Mouse (Mus musculus): ENCODE results near the gene Suz12. TPM values are rescaled to one million over a fixed set of nuclear protein-coding genes. Genes with fewer than 3 reads are reported as not detected.

Gene Suz12
- polyA plus RNA-seq, 1 experiment from 2014 or later: 19.6 TPM

DNA sequence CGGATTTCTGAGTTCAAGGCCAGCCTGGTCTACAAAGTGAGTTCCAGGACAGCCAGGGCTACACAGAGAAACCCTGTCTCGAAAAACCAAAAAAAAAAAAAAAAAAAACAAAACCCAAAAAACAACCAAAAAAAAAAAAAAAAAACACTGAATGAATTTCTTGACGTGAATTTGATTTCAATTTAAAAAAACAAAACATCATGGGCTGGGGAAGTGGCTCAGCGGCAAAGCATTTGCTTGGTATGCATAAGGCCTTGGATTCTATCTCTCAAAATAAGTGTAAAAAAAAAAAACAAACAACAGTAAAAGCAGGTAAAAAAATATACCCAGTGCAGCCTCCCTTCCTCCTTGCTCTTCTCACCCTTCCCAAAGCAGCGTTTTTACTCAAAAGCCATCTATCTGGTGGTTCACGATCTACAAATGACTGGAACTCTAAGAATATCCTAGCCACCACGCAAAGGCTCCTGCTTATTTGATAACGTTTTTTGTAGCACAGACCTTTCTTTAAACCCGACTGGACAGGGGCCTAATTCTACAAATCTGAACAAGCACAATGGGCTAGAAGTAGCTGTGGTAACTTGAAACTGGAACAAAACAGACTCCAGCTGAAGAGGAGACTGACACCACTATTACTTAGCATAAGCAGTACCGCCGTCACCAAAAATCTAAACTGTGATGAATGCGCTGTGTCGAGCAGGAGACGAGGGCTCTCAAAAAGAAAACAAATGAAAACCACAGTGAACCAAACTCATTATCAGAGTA lies 85.1 kb downstream of the Suz12 start:
- WGBS (ENCODE audit: missing documents): 17% methylated on average over 12 of the region's 14 CpGs
- Histone ChIP-seq H3K36me3 (ENCODE audit: inconsistent target) (0 out of 2 replicates have a peak, but pooled peaks cover 4% of the 10 kb centered on the region), H3K27ac (peak overlapping the region; percentile 74), H3K4me3 (ENCODE audit: inconsistent target) (peak overlapping the region; percentile 81), H3K79me2 (ENCODE audit: inconsistent target) (peaks cover 74% of the 10 kb centered on the region)

DNA sequence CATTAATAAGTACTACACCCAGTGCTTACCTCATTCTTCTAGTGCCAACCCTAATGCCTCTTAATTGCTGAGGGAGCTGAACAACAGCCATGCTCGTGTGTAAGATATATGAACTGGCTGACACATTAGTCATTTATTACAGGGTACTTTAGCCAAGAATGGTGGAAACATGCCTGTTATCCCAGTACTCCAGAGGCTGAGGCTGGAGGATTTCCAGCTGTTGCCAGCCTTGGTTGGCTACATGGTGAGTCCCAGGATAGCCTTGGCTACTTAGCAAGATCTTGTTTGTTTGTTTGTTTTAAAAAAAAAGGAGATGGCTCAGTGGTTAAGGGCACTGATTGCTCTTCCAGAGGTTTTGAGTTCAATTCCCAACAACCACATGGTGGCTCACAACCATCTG lies 85.9 kb downstream of the Suz12 start:
- Histone ChIP-seq H3K4me3 (ENCODE audit: inconsistent target) (peak overlapping the region; percentile 81), H3K36me3 (ENCODE audit: inconsistent target) (0 out of 2 replicates have a peak, but pooled peaks cover 4% of the 10 kb centered on the region)
- 0% methylated on average over 1 of the region's 1 CpGs for WGBS (ENCODE audit: missing documents)

DNA sequence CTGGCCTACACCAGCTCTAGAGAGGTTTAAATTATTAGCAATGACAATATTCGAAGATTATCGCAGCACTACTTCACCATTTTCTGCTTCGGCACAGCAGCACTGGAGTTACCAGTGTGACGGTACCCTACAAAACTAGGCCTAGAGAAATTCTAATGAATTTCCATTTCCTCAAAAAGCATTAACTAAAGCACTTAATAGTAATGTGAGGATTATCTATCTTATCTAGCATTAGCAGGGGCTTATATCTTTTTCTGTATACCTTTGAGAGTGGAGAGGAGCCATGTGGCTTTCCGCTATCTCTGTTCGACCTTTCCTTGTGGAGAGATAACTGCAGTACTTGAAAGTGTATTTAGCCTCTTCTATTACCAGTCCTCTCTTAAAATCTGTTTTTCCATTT lies 86.8 kb downstream of the Suz12 start:
- WGBS (ENCODE audit: missing documents): 1% methylated on average over 6 of the region's 6 CpGs
- Histone ChIP-seq H3K79me2 (ENCODE audit: inconsistent target) (peaks cover 56% of the 10 kb centered on the region), H3K27ac (peak overlapping the region; percentile 74), H3K36me3 (ENCODE audit: inconsistent target) (no peaks in the 10 kb centered on the region), H3K4me3 (ENCODE audit: inconsistent target) (peak overlapping the region; percentile 81)

More for the DNA sequence above, 85.9 kb downstream of the Suz12 start:
- Histone ChIP-seq H3K27ac (peak overlapping the region; percentile 74), H3K79me2 (ENCODE audit: inconsistent target) (peaks cover 65% of the 10 kb centered on the region)

DNA sequence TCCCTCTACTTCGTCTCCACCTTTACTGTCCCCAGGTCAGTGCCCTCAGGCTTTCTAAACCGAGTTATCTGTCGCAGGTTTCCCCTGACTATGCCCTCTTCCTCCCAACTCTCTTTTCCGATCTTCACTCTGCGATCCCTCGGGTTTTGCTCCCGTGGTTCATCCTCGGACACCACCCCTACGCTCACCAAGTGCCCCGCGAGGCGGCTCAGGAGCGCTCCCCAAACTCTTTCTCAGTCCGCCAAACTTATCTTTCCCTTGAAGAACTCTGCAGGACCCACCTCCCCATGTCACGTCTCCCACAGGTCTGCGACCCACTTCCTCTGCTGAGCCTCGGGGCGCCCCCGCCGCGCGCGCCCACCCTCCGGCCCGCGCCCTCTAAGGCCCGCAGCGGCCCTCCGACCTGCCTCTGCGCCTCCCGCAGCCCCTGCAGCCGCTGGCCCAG lies 87.5 kb downstream of the Suz12 start:
- Histone ChIP-seq H3K36me3 (ENCODE audit: inconsistent target) (no peaks in the 10 kb centered on the region), H3K4me3 (ENCODE audit: inconsistent target) (peak overlapping the region; percentile 81), H3K79me2 (ENCODE audit: inconsistent target) (peaks cover 49% of the 10 kb centered on the region), H3K27ac (peak overlapping the region; percentile 74)
- 1% methylated on average over 26 of the region's 32 CpGs for WGBS (ENCODE audit: missing documents)

DNA sequence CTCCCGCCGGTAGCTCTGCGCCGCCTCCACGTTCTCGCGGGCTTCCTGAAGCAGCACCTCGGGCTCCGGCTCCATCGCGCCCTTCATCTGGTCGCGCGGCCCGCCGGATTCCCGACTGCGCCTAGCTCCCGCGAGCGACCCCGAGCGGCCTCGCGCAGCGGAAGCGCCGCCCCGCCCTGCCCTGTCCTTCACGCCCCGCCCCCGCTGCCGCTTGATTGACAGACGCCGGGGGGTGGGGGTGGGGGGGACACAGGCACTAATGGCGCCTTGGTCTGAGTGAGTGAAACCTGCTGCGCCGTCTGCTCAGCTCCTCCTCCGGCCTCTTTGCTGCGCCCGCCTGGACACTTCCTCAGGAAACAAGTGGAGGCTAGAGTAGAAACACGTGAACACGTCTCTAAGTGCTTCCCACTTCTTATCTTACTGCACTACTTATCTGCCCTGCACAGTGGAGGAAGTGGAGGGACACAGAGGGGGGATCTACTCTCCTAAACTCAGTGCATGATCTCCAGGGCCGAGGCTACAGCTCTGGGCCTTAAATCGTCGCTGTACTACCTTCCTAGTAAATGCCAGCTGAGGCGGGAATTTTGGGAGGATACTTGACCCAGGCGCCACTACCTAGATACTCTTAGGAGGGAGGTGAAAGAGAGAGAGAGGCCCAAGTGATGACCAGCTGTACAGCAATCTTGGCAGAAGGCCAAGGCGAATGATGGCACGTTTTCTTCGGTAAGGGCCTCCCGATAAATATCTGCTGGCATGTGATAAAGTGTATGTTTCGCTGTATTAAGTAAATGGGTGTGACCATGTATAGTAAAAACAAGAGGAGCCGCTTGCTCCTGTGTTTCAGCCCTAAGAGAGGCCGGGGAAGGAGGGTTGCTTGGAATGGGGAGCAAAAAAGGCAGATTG lies 88.2 kb downstream of the Suz12 start, which contains the start of gene Crlf3:
Gene Crlf3, minus strand, starts transcription at position 166 of the 903 bp plus-strand sequence.
- Histone ChIP-seq H3K36me3 (ENCODE audit: inconsistent target) (no peaks in the 10 kb centered on the region), H3K79me2 (ENCODE audit: inconsistent target) (peaks cover 43% of the 10 kb centered on the region), H3K4me3 (ENCODE audit: inconsistent target) (peak within 1 kb of the TSS; percentile 81), H3K27ac (peak within 1 kb of the TSS; percentile 76)
- WGBS (ENCODE audit: missing documents): 5% methylated on average over 42 of the region's 55 CpGs

DNA sequence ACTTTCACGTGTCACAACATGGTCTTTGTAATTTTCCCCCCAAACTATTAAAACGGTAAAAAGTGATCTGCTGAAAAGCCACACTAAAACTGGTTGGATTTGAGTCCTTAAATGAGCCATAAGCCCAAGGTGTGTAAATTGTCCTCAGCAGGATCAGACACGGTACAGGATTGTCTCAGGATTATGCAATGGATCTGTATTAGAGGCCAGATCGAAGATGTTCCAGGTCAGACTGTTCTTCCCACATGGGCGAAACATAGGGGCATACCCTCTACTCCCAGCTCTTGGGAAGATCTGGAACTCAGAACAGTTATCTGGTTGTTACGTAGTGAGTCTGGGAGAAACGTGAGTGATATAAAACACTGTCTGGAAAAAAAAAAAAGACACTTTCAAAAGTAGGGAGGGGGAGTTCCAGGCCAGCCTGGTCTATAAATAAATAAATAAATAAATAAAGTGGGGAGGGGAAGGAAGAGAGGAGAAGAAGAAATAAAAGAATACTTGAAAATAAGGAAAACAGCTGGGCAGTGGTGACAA lies 88.9 kb downstream of the Suz12 start:
- no peaks in the 10 kb centered on the region for H3K36me3 ChIP-seq (ENCODE audit: inconsistent target)
- H3K27ac ChIP-seq: peak overlapping the region; percentile 76
- 56% methylated on average over 4 of the region's 7 CpGs for WGBS (ENCODE audit: missing documents)
- H3K79me2 ChIP-seq (ENCODE audit: inconsistent target): peaks cover 35% of the 10 kb centered on the region
- no peak overlapping the region for H3K4me3 ChIP-seq (ENCODE audit: inconsistent target)

Other genes starting within 250 kb of the Suz12 start
- 27.8 to 53.2 TPM (median 43.3 TPM) in 3 replicates for gene Utp6, start 30.7 kb upstream of the Suz12 start, polyA plus RNA-seq (2018)
- 27.5 to 59.0 TPM (median 37.3 TPM) in 3 replicates for gene Crlf3, start 87.9 kb downstream of the Suz12 start, polyA plus RNA-seq (2018)
- 1.5 to 6.1 TPM (median 1.9 TPM) in 3 replicates for gene Atad5, start 96.3 kb downstream of the Suz12 start, polyA plus RNA-seq (2018)
- gene Tefm, start 149.1 kb downstream of the Suz12 start, polyA plus RNA-seq (2018): 7.9 to 16.0 TPM (median 9.1 TPM) in 3 replicates
- gene Adap2, start 161.0 kb downstream of the Suz12 start, polyA plus RNA-seq (2018): 54.5 to 101 TPM (median 85.2 TPM) in 3 replicates
- 8.8 to 30.5 TPM (median 15.2 TPM) in 3 replicates for gene Rnf135, start 190.7 kb downstream of the Suz12 start, polyA plus RNA-seq (2018)
- 29.4 to 36.6 TPM (median 30.4 TPM) in 3 replicates for gene Rhot1, start 215.9 kb downstream of the Suz12 start, polyA plus RNA-seq (2018)